Mouse (Mus musculus): ENCODE results near the gene Olfr1318.

Olfr1318 gene

DNA sequence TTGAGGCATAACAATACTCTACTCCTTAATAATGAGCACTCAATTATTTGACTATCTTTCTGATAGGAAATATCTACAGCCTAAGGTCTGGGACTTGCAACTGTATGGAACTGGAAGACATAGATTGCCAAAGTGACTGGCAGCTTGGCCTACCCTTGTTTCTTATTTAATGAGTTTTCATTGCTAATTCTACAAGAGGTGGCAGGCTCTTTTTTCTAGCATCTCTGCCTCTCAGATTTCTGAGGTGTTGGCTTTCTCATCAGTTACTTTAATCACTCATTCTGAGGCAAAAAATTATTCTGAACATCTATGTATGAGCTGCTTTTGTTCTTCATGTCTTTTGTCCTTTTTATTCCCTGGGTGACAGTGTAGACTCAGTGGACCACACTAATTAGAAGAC lies at the start of gene Olfr1318:
Olfr1318 (plus strand) TSS at position 301 of the 400 bp plus-strand sequence.
- CTCF ChIA-PET, result no interaction called here

DNA sequence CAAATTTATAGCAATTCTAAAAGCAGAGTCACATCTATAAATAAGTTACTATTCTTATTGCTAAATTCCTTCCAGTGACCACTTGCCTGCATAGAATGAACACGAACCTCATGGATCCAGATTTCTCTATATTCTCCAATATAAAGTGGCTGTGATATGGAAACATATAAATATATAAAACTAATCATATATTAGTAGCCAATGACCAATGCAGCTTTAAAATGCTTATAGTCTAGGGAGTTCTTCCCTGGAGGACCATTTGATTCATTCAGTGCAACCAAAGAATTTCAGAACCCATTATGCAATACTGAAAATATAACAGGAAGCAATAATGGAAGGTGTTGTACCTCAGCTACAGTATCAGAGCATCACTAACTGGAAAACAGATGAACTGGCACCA lies 38.7 kb upstream of the Olfr1318 start, which contains the start of gene Olfr1315-ps1:
Olfr1315-ps1 (minus strand) TSS at position 101 of the 400 bp plus-strand sequence.
- CTCF ChIA-PET, result no interaction called here

- CTCF ChIA-PET, result no interaction called here
Measured at GRCm38 (mm10) chr2:112134877-112135276, 19.1 kb upstream of the Olfr1318 start, which contains the start of gene Olfr1316. Gene Olfr1316, minus strand, starts transcription at chr2:112134977.

GRCm38 (mm10) chr2:112140029-112140428 lies 14.0 kb upstream of the Olfr1318 start, which contains the start of gene Olfr1317:
Gene Olfr1317, plus strand, starts transcription at chr2:112140329.
- CTCF ChIA-PET, result no interaction called here

- CTCF ChIA-PET, result interaction anchor here (0.5 to 0.6 kb wide), 2 partner anchors 9 to 63 kb away, joined by 3 read pairs; no protein-coding TSS in a partner anchor
Measured at GRCm38 (mm10) chr2:112196859-112197258, 42.9 kb downstream of the Olfr1318 start.

DNA sequence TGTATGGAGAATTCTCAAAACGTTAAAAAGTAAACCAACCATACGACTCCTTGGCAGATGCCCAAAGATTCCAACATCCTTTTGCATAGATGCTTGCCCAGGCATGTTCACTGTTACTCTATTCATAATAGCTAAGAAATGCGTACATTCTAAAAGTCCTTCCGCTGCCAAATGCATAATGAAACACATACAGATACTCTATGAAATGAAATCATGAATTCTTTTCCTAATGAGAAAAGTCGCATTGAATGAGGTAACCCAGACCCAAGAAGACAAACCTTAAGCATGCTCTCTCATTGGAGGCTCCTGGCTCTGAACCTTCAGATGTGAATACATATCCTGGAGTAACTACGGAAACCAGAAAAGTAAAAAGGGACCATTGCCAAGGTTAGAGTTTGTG lies 49.1 kb downstream of the Olfr1318 start:
- CTCF ChIA-PET, result no interaction called here
